Mouse (Mus musculus): ENCODE data around the gene Ccdc114.
"Not testable (repeated sequence)": the region's sequence is repeated elsewhere in the genome, so short reads cannot be mapped to it uniquely, and the experiment has no call there.

Ccdc114 gene

DNA sequence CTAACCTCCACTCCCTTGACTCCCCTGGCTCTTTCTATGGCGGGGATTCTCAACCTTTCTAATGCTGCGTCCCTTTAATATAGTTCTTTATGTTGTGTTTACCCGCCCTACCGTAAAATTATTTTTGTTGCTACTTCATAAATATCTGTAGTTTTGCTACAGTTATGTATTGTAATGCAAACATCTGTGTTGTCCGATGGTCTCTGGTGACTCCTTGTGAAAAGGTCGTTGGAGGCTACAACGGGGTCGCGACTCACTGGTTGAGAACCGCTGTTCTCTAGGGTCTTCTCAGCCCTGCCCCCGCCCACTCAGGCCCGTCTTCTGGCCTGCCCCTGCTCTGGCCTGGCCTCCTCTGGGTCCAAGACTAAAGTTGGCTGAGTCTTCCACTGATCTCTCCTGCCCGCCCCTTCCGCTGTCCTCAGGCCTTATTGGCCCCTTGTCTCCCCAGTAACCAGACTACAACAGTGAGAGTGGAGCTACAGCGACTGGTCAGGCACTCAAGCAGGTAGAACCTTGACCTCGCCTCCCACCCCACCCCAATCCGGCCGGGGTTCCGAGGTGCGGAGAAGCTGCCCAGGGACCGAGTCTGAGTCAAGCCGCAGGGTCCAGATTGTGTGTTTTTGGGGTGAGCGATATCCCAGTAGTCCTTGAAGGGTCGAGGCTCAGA is at the start of gene Ccdc114:
Ccdc114 (plus strand) TSS at position 311 of the 667 bp plus-strand sequence.
- no peak for DNase-seq (ENCODE audit: extremely low spot score, low read depth, low spot score)

DNA sequence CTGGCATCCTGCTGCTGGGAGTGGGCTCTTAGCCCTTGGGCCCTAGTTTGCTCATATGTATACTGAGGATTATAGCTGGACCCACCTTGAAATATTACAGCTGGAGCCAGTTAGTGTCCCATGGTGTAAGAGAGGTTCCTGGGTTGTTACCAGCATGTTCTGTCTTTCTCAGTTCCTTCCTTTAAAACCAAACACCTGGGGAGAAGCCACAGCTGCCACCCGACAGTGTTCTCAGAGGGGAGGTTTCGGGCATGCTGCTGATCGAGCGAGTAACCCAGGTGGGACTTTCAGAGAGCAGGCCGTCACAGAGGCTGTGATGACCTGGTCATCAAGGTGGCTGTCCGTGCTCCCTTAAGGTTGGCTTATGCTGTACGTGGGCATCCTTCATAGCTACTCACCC is 47.0 kb upstream of the Ccdc114 start:
- DNase-seq (ENCODE audit: extremely low spot score, low read depth, low spot score): no peak

DNA sequence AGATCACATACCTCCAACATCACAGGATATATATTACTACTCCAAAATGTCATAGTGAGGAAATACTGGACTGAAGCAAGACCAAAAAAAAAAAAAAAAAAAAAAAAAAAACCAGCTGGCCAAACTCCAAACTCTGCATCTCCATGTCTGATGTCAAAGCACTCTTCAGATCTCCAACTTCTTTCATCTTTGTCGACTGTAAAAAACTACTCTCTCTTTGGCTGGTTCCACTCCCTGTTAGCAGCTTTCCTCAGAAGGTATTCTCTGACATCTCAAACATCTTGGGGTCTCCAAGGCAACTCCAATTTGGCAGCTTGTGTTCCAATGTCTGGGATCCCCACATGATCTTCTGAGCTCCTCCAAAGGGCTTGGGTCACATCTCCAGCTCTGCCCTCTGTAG is 45.6 kb upstream of the Ccdc114 start, which contains the start of gene Grin2d:
Grin2d (minus strand) TSS at position 101 of the 400 bp plus-strand sequence.
- not testable (repeated sequence) for DNase-seq (ENCODE audit: extremely low spot score, low read depth, low spot score)

DNA sequence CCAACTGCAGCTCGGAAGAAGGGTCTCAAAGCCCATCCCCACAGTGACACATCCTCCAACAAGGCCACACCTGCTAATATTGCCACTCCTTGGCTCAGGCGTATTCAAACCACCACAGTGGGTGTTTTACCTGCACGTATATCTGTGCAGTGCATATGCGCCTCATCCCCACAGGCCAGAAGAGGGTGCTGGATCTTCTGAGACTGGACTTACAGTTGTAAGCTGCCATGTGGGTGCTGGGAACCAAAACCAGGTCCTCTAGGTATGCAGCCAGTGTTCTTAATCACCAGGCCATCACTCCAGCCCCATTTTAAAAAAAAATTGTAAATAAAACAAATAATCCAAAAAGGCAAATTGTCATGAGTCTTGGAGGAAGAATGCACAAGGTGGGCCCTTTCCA is 43.3 kb upstream of the Ccdc114 start:
- no peak for DNase-seq (ENCODE audit: extremely low spot score, low read depth, low spot score)

DNA sequence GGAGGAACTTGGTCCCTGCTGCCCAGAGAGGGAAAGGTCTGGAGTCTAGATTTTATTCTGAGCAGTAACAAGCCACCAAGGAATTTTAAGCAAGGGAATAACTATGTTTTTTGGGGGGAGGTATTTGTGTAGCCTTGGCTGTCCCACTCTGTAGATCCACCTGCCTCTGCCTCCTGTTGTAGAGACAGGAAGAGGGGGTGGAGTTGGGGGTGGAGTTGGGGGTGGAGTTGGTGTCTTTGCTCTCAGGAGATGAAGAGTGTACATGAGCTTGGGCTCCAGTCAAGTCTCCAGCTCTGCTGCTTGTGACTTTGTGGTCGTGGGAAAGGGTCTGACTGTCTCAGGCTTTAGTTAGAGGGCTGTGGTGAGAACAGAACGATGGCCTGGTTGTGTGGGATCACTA is 42.9 kb upstream of the Ccdc114 start:
- no peak for DNase-seq (ENCODE audit: extremely low spot score, low read depth, low spot score)

DNA sequence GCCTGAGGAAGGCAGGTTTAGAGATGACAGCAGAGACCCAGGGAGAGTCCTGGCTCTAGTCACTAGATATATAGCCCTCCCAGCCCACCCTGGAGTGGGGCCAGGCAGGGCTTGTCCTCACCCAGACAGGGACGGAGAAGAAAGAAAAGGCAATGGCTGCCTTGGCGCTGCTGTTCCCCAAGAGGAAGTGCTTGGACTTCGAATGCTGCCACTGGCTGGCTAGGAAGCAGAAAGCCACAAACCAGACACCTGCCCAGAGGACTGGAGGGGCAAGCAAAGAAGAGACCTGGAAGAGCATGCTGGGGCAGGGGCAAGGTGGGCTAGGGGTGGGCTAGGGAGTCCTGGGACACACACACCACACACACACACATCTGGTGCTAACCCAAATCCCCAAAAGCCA is 36.6 kb upstream of the Ccdc114 start:
- DNase-seq (ENCODE audit: extremely low spot score, low read depth, low spot score): no peak

DNA sequence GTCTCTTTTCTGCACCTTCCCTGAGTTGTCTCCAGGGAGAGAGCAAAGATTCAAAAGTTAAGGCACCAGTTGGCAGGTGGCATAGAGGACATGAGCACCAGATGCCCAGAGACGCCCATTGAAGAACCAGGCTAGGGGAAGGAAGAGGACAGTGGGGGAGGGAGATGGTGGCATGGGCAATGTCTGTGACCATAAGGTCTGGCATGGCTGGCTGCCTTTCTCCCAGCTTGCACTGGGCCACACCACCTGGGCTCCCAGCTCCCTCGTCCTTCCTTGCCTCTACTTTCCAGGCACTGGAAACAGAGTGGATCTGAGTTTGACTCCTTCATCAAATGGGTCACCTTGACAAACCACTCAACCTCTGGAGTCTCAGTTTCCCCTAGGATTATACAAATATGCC is 31.2 kb upstream of the Ccdc114 start:
- DNase-seq (ENCODE audit: extremely low spot score, low read depth, low spot score): no peak

DNA sequence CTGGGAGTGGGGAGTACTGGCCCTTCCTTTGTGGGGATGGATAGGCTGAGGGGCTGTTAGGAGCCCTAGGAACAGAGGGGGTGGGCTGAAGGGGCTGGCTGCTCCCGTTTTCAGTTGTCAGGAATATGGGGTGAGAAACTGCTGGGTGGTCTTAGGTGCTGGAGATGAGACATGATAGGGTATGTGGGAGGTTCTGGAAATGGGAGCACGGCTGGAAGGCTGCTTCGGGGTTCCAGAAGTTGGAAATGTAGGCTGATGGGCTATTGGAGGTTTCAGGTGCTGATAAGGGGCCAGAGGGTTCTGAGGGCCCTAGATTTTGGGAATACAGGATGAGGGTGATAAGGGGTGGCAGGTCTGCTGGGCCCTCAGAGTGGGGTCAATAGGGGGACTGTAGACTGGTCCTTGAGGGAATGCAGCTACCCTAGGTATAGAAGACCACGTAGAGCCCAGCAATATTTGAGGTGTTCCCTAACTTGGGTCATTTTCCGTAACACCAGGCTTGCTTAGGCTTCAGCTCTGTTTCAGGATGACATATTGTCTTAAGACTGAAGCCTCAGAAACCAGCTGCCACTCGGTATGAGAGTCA is 27.8 kb upstream of the Ccdc114 start:
- no peak for DNase-seq (ENCODE audit: extremely low spot score, low read depth, low spot score)

DNA sequence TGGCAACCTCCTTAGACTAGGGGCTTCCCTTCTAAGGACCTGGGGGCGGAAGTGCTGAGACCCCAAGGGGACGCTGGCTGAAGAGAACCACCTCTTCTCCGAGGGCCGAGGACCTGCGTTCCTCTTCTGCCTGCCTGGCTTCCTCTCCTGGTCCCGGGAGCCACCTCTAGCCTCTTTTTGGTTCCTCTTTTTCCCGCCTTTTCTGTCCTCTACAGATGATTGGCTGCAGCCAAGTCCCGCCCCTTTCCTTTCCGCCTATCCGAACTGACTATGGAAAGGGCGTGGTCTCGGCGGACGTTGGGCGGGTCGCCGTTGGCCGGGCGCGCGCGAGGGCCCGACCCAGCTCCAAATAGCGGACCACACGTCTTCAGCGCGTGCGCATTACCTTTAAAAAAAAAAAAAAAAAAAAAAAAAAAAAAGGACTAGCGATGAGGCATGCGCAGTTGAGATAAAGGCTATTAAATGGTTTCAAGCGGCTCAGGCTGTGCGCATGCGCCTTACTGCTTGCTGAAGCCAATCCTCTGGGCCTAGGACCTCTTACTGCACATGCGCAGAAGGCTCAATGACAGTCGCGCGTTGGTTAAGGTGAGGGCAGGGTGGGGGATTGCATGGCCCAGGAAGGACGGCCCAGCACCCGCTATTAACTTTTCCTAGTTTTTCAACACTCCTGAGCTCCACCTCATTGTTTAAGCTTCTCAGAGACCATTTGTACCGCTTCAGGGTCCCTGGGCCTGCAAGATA is 27.2 kb upstream of the Ccdc114 start, which contains the start of the genes Syngr4 and Tmem143:
Syngr4 (minus strand) TSS at position 198 of the 741 bp plus-strand sequence.
Tmem143 (plus strand) TSS at position 425 of the 741 bp plus-strand sequence.
- peak; percentile 99 for DNase-seq (ENCODE audit: extremely low spot score, low read depth, low spot score)

DNA sequence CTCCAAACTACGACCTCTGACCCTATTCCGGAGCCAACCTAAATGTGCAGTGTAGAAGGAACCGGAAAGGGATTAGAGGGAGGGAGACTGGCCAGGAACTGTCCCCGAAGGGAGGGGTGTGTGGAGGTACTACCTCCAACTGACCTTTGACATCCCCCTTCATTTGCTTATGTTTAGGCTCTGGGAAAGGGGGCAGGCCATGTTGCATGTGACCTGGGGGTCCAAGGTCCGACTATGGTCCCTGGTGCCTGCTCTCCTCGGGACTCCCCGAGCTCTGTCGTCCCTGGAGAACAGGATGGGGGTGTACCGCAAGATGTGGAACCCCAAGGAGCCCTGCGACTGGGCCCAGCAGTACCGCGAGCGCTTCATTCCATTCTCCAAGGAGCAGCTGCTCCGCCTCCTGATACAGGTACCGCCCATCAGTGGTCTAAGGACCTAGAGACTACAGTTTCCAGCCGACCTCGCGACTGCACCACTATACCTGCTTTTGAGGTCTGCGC is 26.6 kb upstream of the Ccdc114 start:
- DNase-seq (ENCODE audit: extremely low spot score, low read depth, low spot score): no peak

DNA sequence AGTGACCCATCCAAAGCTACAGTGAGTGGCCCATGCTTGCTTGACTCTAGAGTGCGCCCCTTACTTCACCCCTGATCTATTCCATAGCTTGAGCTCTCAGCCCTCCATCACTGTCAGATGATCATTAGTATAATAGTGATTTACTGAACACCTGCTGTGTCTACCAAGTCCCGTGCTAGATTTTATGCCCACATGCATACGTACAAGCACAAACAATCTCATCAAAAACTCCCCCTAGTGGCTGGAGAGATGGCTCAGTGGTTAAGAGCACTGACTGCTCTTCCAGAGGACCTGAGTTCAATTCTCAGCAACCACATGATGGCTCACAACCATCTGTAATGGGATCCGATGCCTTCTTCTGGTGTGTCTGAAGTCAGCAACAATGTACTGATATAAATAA is 25.7 kb upstream of the Ccdc114 start:
- not testable (repeated sequence) for DNase-seq (ENCODE audit: extremely low spot score, low read depth, low spot score)

DNA sequence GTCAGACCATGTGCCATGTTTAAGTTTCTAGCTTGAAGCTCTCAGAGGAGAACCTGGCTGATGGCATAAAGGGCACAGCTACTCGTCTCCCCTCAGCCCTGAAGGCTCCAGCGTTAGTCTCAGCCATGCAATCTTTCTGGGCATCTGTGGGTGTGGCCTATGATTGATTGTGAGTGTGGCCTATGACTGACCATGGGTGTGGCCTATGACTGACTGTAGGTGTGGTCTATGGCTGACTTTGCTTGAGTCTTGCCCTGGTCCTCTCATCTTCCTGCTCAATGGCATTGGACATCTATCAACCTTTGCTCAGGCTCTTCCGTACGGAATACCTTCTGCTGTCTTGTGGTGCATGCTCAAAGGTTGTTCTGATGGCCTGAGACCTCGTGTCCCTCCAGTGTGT is 22.3 kb upstream of the Ccdc114 start:
- no peak for DNase-seq (ENCODE audit: extremely low spot score, low read depth, low spot score)

DNA sequence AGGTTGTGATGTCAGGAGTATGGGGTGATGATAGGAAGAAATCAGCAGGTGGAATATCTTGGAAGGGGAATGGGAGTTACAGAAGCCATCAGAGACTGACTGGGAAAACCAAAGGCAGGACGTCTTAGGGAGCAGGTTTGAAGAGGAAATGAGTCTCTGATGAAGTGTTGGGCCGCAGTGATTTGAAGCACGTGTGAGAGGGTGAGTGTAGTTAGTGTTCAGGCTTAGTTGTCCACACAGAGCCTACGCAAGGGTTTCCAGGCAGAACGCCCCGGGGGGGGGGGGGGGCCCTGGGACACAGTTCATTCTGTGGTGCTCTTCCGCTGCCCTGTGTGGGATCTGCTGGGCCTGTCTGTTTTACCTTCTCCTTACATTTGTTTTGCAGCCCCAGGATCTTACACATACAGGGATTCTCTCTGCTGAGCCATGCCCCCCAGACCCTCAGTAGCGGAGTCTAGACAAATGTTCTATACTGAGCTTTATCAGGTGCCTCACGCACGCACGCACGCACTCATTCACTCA is 21.3 kb upstream of the Ccdc114 start:
- no peak for DNase-seq (ENCODE audit: extremely low spot score, low read depth, low spot score)

DNA sequence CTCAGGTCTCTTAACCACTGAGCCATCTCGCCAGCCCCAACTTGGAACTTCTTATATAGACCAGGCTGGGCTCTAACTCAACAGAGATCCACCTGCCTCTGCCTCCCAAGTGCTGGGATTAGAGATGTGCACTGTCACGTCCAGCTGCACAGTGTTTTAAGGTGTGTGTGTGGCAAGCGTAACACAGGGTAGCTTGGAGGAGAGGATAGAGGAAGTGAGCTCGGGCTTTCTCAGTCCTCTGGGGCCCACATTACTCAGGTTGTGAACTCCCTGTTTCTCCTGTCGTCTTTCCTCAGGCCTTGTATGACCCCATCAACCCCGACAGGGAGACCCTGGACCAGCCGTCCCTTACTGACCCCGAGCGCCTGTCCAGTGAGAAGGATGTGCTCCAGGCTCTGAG is 17.2 kb upstream of the Ccdc114 start:
- no peak for DNase-seq (ENCODE audit: extremely low spot score, low read depth, low spot score)

DNA sequence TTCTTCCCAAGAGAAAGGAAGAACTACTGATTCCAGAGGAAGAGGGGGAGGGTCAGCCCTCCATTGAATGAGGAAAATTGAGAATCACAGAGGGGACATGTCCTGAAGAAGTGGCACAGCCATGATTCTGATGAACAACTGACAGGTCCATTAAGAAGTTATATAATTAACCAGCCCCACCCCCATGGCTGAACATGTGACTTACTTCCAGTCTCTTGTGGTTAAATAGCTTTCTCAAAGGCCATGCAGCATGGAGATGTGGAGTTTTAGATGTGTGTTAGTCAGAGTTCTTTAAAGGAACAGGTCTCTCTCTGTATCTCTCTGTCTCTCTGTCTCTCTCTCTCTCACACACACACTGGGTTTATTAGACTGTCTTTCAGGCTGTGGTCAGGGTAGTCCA is 15.5 kb upstream of the Ccdc114 start:
- no peak for DNase-seq (ENCODE audit: extremely low spot score, low read depth, low spot score)

DNA sequence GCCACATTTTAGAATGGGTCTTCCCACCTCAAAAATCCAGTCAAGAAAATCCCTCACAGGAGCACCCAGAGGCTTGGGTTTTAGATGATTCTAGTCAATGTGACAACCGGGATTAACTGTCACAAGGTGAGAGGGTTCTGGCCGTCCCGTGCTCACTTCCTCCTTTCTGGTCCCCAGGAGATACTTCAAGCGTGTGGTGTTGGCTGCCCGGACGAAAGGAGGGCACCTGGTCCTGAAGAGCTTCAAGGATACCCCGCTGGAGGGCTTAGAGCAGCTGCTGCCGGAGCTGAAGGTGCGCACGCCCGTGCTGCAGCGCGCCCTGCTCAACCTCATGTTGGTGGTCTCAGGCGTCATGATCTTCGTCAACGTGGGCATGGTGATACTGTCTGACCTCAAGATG is 14.7 kb upstream of the Ccdc114 start:
- DNase-seq (ENCODE audit: extremely low spot score, low read depth, low spot score): no peak

DNA sequence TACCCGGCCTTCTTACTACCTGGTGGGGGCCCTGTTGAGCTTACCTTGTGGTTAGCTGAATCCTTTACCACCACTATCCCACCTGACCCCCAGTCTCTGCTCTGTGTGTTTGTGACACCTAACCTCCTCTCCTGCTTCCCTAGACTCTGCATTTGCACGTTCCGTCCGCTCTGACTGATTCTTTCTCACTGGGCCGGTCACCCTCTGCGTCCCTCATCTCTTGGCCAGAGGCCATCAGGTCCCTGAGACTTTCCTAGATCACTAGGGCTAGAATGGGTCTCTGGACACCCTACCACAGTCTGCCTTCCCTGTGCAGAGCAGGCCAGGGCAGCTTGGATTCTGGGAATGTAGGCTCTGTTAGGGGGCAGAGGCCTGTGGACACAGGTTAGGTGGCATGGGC is 9.8 kb upstream of the Ccdc114 start:
- DNase-seq (ENCODE audit: extremely low spot score, low read depth, low spot score): no peak

DNA sequence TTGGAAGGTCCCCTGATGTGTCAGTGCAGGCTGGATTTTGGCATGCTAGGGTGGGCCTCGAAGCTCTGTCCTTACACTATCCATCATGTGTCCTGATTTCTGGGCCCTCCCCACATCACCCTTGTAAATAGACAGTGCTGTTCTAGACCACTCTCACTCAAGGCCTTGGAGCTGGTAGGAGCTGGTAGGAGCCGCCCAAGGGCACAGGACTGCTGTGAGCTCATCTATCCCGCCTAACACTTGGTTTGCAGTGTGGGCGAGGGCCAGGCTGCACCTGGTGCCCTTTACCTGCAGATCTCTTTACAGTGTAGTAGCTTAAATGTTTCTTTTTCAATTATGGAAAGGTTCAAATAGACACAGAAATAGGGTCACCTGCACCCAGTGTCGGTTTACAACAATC is 8.9 kb upstream of the Ccdc114 start:
- no peak for DNase-seq (ENCODE audit: extremely low spot score, low read depth, low spot score)

DNA sequence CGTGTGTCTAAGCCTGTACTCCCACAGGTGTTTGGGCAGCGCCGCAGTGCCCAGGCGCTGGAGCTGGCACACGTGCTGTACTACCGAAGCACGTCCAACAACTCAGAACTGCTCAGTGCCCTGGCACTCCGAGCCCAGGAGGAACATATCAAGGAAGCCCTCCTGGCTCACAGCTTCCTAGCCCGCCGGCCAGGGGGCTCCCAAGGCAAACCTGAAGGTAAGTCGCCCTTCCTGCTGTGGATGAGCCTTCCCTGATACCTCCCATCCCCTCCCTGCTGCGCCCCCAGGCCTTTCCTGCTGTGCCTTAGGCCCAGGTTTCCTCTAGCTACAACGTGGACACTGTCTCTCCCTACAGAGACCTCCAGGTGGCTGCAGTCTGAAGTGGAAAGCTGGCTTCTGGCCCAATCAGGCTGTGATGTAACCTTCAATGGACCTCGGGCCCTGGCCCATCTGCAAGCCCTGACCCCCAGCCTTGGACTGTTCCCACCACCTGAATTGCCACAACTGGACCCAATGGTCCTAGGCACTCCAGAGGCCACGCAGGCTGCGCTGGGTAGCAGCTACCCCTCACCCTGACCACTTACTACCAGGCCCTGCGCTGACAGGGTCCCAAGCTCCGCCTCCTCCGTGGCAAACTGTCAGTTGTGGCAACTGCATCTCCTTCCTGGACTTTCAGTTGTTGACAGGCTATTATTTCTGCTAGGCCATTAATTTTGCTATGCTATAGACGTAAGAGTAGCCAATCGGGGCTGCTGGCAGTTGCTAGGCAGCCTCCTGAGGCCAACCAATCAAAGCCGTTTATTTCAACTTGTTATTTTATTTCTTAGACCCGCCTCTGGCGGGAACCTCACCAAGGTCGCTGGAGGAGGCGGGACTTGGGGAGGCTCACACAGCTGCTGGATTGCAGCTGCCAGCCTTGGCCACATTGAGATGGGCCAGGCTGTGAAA is 7.5 kb upstream of the Ccdc114 start:
- no peak for DNase-seq (ENCODE audit: extremely low spot score, low read depth, low spot score)

DNA sequence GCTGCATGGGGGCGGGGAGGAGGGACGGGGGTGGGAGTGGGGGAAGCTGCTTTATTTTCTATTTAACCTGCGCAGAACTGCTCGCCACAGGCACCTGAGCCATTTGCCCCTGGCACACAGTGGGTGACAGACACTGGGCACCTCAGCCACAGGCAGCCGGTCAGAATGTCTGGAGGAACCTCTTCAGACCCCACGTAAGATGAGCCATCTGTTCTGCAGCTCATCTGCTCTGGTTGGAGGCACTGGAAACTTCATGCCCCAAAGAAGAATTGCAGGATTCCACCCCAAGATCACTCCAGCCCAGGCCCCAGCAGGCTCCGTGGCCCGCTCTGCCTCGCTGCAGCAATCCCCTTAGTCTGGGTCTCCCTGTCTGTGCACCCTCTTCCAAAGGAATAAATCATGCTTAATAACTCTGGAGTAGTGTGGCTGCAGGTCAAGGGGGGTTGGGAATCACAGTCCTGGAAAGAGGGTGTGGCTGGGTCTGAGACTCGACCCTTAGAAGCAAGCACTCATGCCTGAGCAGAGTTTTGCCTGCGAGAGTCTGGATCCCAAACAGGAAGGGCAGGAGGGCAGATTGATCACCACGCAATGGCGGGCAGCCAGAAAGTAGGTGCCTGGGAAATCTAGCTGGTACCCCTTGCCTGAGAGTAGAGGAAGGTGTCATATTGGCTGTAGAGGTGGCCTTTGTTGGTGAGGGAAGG is 6.7 kb upstream of the Ccdc114 start:
- no peak for DNase-seq (ENCODE audit: extremely low spot score, low read depth, low spot score)

Data from hindlimb bud, embryonic 11.5 days (tissue).